Comparison of ENCODE assay signal across 8 mouse cellular contexts in the genomic region with DNA sequence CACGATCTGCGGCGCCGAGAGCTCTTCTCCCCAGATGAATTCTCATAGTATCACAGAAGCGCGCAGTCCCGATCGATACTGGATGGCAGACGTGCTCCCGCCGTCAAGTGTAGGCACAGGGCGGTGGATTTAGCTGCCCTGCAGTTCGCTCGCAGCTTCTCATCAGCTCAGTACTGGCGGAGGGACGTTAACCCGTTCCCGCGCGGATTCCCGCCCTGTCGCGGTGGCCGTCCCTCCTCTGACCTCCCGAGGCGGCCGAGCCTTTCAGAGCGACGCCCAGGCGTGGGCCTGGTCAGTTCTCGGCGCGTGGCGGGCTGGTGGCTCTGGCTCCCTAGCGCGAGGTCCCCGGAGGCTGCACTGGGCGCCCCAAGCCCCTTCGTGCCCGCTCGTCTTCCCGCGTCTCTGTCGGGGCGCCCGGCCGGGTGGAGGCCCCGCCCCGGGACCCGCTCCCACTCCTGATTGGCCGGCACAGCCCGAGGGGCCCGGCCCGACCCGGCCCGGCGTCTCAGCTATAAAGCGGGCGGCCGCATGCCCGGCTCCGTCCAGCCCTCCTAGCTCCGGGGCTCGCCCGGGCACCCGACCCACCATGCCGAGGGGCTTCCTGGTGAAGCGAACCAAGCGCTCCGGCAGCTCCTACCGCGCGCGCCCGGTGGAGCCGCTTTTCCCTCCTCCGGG. TPM values are rescaled to one million over a fixed set of nuclear protein-coding genes. Genes with fewer than 3 reads are reported as not detected.
DNase-seq lines count a peak whose midpoint lies in the region; ATAC-seq and TF ChIP-seq lines count a peak whose summit lies in the region.

TSS of gene Insm2 (plus strand) at position 541 of the 675 bp plus-strand sequence.

- peaks cover 42% of the 10 kb centered on the region for H3K27me3 ChIP-seq in heart, embryonic 16.5 days (ENCODE audit: control insufficient read depth, insufficient read depth, low read length)
- peaks cover 68% of the 10 kb centered on the region for H3K27me3 ChIP-seq in liver, embryonic 12.5 days (replicated peaks)
- peaks cover 40% of the 10 kb centered on the region for H3K27me3 ChIP-seq in stomach, embryonic 16.5 days (ENCODE audit: control insufficient read depth, insufficient read depth, low read length)

- peaks cover 3% of the 10 kb centered on the region; the same call in 1 of the 2 replicates for H3K36me3 ChIP-seq in heart, embryonic 16.5 days (ENCODE audit: control insufficient read depth, insufficient read depth)
- no peaks in the 10 kb centered on the region for H3K36me3 ChIP-seq in liver, embryonic 12.5 days
- no peaks in the 10 kb centered on the region for H3K36me3 ChIP-seq in stomach, embryonic 16.5 days (ENCODE audit: control insufficient read depth, insufficient read depth, low read length)

- no peaks in the 10 kb centered on the region for H3K9me3 ChIP-seq in heart, embryonic 16.5 days (replicated peaks; ENCODE audit: control insufficient read depth, low read length)
- H3K9me3 ChIP-seq in liver, embryonic 12.5 days (replicated peaks): no peaks in the 10 kb centered on the region
- no peaks in the 10 kb centered on the region for H3K9me3 ChIP-seq in stomach, embryonic 16.5 days (replicated peaks; ENCODE audit: control insufficient read depth, low read length)

- no peak for TF ChIP-seq POLR2A in bone marrow macrophage, adult 2 months (IDR thresholded peaks at IDR 0.05; ENCODE audit: borderline replicate concordance, low read depth, low read length)

- H3K4me1 ChIP-seq in bone marrow macrophage, adult 2 months (ENCODE audit: control insufficient read depth, insufficient read depth, low read length): peaks cover 5% of the 10 kb centered on the region
- H3K4me1 ChIP-seq in heart, embryonic 16.5 days (ENCODE audit: control insufficient read depth, insufficient read depth, low read length): peaks cover 16% of the 10 kb centered on the region
- peaks cover 24% of the 10 kb centered on the region for H3K4me1 ChIP-seq in liver, embryonic 12.5 days
- H3K4me1 ChIP-seq in stomach, embryonic 16.5 days (ENCODE audit: control insufficient read depth, insufficient read depth, low read length): peaks cover 19% of the 10 kb centered on the region

- H3K9ac ChIP-seq in heart, embryonic 16.5 days (ENCODE audit: low read length): no peak within 1 kb of the TSS
- H3K9ac ChIP-seq in liver, embryonic 12.5 days: no peak within 1 kb of the TSS
- no peak within 1 kb of the TSS for H3K9ac ChIP-seq in stomach, embryonic 16.5 days (ENCODE audit: low read length)

- peak within 1 kb of the TSS; percentile 43 for H3K4me3 ChIP-seq in bone marrow macrophage, adult 2 months (ENCODE audit: insufficient read depth, low read length)
- H3K4me3 ChIP-seq in heart, embryonic 16.5 days (ENCODE audit: low read length): peak within 1 kb of the TSS; percentile 52
- H3K4me3 ChIP-seq in liver, embryonic 12.5 days: peak within 1 kb of the TSS; percentile 54
- H3K4me3 ChIP-seq in stomach, embryonic 16.5 days (replicated peaks; ENCODE audit: low read length): peak within 1 kb of the TSS; percentile 47

- ATAC-seq in heart, embryonic 16.5 days (replicated peaks; ENCODE audit: extremely low read depth, insufficient read depth, low FRiP score): no peak; the same call in 1 of the 2 replicates
- ATAC-seq in liver, embryonic 12.5 days: peak; percentile 32; the same call in 1 of the 2 replicates
- peak; percentile 59 for ATAC-seq in stomach, embryonic 16.5 days (ENCODE audit: insufficient read depth, low FRiP score)

- peak; percentile 13 for DNase-seq in kidney, postnatal 10 days
- no peak for DNase-seq in kidney, adult 9 months
- DNase-seq in ES-CJ7 (ENCODE audit: low read depth, low spot score): peak; percentile 28
- DNase-seq in gastrocnemius, postnatal 25 days: no peak

- H3K4me2 ChIP-seq in heart, embryonic 16.5 days (ENCODE audit: low read depth, low read length): peak within 1 kb of the TSS; percentile 79
- H3K4me2 ChIP-seq in liver, embryonic 12.5 days: peak within 1 kb of the TSS; percentile 85
- H3K4me2 ChIP-seq in stomach, embryonic 16.5 days (ENCODE audit: low read depth, low read length): peak within 1 kb of the TSS; percentile 80

- no peak within 1 kb of the TSS for H3K27ac ChIP-seq in bone marrow macrophage, adult 2 months (ENCODE audit: insufficient read depth, low read depth, low read length)
- H3K27ac ChIP-seq in heart, embryonic 16.5 days (ENCODE audit: low read length): no peak within 1 kb of the TSS
- H3K27ac ChIP-seq in liver, embryonic 12.5 days: no peak within 1 kb of the TSS
- no peak within 1 kb of the TSS for H3K27ac ChIP-seq in stomach, embryonic 16.5 days (ENCODE audit: low read length)

- WGBS in heart, embryonic 16.5 days: under 1% methylated on average over 77 of the region's 77 CpGs
- WGBS in liver, embryonic 12.5 days (ENCODE audit: insufficient replicate concordance): 4% methylated on average over 65 of the region's 77 CpGs
- under 1% methylated on average over 77 of the region's 77 CpGs for WGBS in stomach, embryonic 16.5 days

- no peak for TF ChIP-seq CTCF in bone marrow macrophage, adult 2 months (IDR thresholded peaks at IDR 0.05; ENCODE audit: low read depth, low read length)

RNA-seq across cellular contexts. Expression of gene Insm2, which starts in this region (rescaled TPM):
- polyA plus RNA-seq in bone marrow macrophage, adult 2 months (2012; ENCODE audit: insufficient read depth, insufficient read length, missing spikeins): not detected in 2 replicates
- polyA plus RNA-seq in heart, embryonic 16.5 days (2015; fragmentation: Nextera tagmentation; extraction: Ambion mirVana): 0.08 TPM in 1 of 2 replicates, not detected in the other
- polyA plus RNA-seq in liver, embryonic 12.5 days (2016; fragmentation: Nextera tagmentation; extraction: Ambion mirVana): 0.10 TPM in 1 of 2 replicates, not detected in the other
- polyA plus RNA-seq in stomach, embryonic 16.5 days (2015; fragmentation: Nextera tagmentation; extraction: Ambion mirVana): 0.21 TPM in 1 of 2 replicates, not detected in the other
- total RNA-seq in gastrocnemius, postnatal 25 days (2021): not detected

Comparison
In these comparisons a context has a peak if more than half of its experiments do, and no peak if none do; other contexts are left out.
1. DNase-seq: peak in kidney, postnatal 10 days (single experiment) and ES-CJ7 (single experiment); none in kidney, adult 9 months (single experiment) and gastrocnemius, postnatal 25 days (single experiment).
2. Peak in ATAC-seq, H3K4me3 ChIP-seq and H3K4me2 ChIP-seq in liver, embryonic 12.5 days; RNA of the gene not detected or under 1 TPM.
3. Peak in ATAC-seq, H3K4me3 ChIP-seq and H3K4me2 ChIP-seq in stomach, embryonic 16.5 days; RNA of the gene not detected or under 1 TPM.
4. Peak in every context shown above with its lines, with median percentiles within 50 percentile points of each other: H3K4me3 ChIP-seq and H3K4me2 ChIP-seq.